Mouse (Mus musculus): ENCODE data around the gene Gm10770. TPM values are rescaled to one million over a fixed set of nuclear protein-coding genes. Genes with fewer than 3 reads are reported as not detected.
A peak's percentile ranks its signal among the peaks of the same experiment; 100 is the strongest.
"Not testable (repeated sequence)": the region's sequence is repeated elsewhere in the genome, so short reads cannot be mapped to it uniquely, and the experiment has no call there.

Gm10770 gene
- polyA plus RNA-seq (2012; ENCODE audit: insufficient read depth, insufficient read length, missing spikeins), result not detected in 2 replicates

DNA sequence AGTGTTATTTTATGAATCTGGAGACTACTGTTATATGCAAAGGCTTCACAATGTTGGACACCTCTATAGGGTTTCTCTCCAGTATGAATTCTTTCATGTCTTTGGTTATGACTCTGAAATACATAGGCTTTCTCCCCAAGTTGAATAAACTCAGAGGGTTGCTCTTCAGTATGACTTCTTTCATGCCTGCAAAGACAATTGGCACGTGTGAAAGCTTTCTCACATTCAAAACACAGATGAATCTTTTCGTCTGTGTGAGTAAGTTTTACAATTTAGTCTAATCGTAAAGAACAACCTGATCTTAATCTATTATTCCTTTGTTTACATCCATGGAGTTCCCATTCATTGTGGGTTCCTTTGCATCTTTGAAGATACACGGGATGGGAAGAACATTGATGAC, at the start of gene Gm10770:
TSS of gene Gm10770 (minus strand) at position 101 of the 400 bp plus-strand sequence.
- H3K4me3 ChIP-seq (ENCODE audit: insufficient read depth, low read length); H3K27ac ChIP-seq (ENCODE audit: insufficient read depth, low read depth, low read length); H3K4me1 ChIP-seq (ENCODE audit: control insufficient read depth, insufficient read depth, low read length): not testable (repeated sequence)

DNA sequence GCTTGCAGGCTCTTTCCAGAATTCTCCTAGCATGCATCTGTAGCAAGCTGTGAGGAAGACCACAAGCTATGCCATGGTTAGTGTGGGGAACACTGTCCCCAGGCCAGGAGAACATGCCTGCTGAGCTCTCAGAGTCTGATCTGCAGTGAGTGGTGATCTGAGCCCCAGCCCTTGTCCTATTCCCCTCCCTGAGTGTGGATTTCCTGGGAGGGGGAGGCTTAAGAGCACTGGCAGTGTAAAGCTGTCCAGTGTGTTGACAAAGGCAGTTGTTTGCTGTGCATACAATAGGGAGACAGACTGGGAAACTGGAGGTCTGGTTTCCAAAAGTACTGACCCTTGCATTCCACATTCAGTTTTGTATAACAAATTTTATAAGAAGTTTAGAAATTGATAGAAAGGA, 43.8 kb upstream of the Gm10770 start:
- H3K27ac ChIP-seq (ENCODE audit: insufficient read depth, low read depth, low read length); H3K4me1 ChIP-seq (ENCODE audit: control insufficient read depth, insufficient read depth, low read length); H3K4me3 ChIP-seq (ENCODE audit: insufficient read depth, low read length): not testable (repeated sequence)

DNA sequence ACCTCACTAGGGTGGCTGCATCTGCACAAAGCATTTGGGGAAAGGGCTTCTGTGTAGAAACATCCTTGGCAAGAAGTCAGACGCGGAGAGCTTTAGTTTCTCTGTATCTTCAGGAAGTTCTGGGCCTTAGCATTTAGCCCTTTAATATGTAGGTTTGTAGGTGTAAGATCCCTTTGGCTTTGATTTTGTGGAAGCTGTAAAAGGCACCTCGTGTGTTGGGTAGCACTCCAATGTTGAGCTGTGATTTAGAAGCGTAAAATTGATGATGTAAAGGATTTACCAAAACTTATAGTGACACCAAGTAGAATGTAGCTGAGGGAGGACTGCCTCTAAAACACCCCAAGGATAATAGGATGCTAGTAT, 38.9 kb upstream of the Gm10770 start:
- peak overlapping the region; percentile 64 for H3K4me3 ChIP-seq (ENCODE audit: insufficient read depth, low read length)
- not testable (repeated sequence) for H3K4me1 ChIP-seq (ENCODE audit: control insufficient read depth, insufficient read depth, low read length); H3K27ac ChIP-seq (ENCODE audit: insufficient read depth, low read depth, low read length)

GRCm38 (mm10) chr2:150217600-150218362, 38.3 kb upstream of the Gm10770 start, which contains the start of gene Zfp937:
Gene Zfp937 (plus strand): TSS chr2:150218073.
- H3K4me3 ChIP-seq (ENCODE audit: insufficient read depth, low read length), result peak within 1 kb of the TSS; percentile 64
- H3K4me1 ChIP-seq (ENCODE audit: control insufficient read depth, insufficient read depth, low read length); H3K27ac ChIP-seq (ENCODE audit: insufficient read depth, low read depth, low read length): not testable (repeated sequence)

DNA sequence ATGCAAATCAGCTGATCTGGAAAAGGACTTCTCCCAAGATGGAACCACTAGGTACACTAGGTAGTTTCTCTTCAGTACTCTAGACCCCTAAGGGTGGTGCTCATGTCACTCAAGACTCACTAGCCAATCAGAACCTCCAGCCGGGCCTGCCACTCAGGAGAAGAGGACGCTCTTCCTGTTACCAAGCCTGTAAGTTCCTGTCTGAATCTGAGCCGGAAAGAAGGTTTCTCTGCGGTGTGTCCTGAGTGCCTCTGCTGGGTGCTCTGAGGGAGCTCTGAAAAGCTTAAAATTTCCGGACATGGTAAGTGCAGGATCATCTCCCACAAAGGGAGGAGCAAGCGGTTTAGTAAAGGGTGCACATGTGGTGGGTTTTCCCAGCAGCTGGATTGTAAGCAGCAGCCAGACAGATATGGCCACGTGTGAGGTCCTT, 2.1 kb upstream of the Gm10770 start, which contains the start of gene Gm14139:
TSS of gene Gm14139 (plus strand) at position 186 of the 430 bp plus-strand sequence.
- not testable (repeated sequence) for H3K4me3 ChIP-seq (ENCODE audit: insufficient read depth, low read length); H3K4me1 ChIP-seq (ENCODE audit: control insufficient read depth, insufficient read depth, low read length); H3K27ac ChIP-seq (ENCODE audit: insufficient read depth, low read depth, low read length)

- H3K27ac ChIP-seq (ENCODE audit: insufficient read depth, low read depth, low read length); H3K4me1 ChIP-seq (ENCODE audit: control insufficient read depth, insufficient read depth, low read length); H3K4me3 ChIP-seq (ENCODE audit: insufficient read depth, low read length): not testable (repeated sequence)
Measured at GRCm38 (mm10) chr2:150181046-150181445, 1.6 kb upstream of the Gm10770 start.

- TF ChIP-seq POLR2A (IDR thresholded peaks at IDR 0.05; ENCODE audit: borderline replicate concordance, low read depth, low read length) (no peak), CTCF (IDR thresholded peaks at IDR 0.05; ENCODE audit: low read depth, low read length) (no peak)
- Histone ChIP-seq H3K4me1 (ENCODE audit: control insufficient read depth, insufficient read depth, low read length) (no peaks in the 10 kb centered on the region), H3K27ac (ENCODE audit: insufficient read depth, low read depth, low read length) (no peak overlapping the region), H3K4me3 (ENCODE audit: insufficient read depth, low read length) (no peak overlapping the region)
Measured at GRCm38 (mm10) chr2:150173833-150174232, 5.6 kb downstream of the Gm10770 start.

DNA sequence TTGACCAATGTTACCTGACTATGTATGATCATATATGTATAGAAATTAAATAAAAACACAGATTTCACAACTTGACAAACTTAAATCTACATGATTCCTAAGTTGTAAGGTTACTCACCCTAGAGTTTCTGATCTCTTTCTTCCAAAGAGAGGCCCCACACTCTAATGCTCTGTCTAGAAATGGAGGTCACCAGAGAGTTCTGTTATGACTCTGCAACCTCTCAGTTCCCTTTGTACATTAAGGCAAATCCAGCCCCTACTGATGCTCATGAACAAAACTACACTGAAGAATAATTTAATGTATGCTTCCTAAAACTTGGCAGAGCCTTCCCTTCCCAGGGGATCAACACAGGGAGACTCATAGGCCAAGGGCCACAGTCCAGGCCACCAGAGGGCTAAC, 12.8 kb downstream of the Gm10770 start:
- no peaks in the 10 kb centered on the region for H3K4me1 ChIP-seq (ENCODE audit: control insufficient read depth, insufficient read depth, low read length)
- H3K27ac ChIP-seq (ENCODE audit: insufficient read depth, low read depth, low read length), result no peak overlapping the region
- H3K4me3 ChIP-seq (ENCODE audit: insufficient read depth, low read length), result no peak overlapping the region
- TF ChIP-seq POLR2A (IDR thresholded peaks at IDR 0.05; ENCODE audit: borderline replicate concordance, low read depth, low read length), result no peak
- TF ChIP-seq CTCF (IDR thresholded peaks at IDR 0.05; ENCODE audit: low read depth, low read length), result no peak

DNA sequence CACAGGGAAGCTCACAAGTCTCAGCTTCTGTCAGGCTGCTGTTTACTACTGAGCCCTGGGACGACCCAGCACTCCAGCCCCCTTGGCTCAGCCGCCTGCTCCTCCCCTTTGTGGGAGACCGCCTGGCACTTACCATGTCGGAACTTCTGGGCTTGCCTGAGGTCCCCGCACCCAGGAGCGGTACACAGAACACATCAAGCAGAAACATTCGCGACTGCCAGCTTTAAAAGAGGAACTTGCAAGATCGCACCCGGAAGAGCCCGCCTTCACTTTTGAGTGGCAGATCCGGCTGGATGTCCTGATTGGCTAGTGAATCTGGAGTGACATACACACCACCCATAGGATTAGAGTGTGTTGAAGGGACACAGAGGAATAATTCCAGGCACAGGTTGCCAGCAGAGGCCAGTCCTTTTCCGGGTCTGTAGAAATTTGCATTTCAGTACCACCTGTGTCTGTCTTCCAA, 43.0 kb downstream of the Gm10770 start, which contains the start of gene Zfp120:
TSS of gene Zfp120 (minus strand) at position 274 of the 463 bp plus-strand sequence.
- H3K27ac ChIP-seq (ENCODE audit: insufficient read depth, low read depth, low read length), result peak within 1 kb of the TSS; percentile 89
- TF ChIP-seq CTCF (IDR thresholded peaks at IDR 0.05; ENCODE audit: low read depth, low read length), result no peak
- no peak for TF ChIP-seq POLR2A (IDR thresholded peaks at IDR 0.05; ENCODE audit: borderline replicate concordance, low read depth, low read length)

DNA sequence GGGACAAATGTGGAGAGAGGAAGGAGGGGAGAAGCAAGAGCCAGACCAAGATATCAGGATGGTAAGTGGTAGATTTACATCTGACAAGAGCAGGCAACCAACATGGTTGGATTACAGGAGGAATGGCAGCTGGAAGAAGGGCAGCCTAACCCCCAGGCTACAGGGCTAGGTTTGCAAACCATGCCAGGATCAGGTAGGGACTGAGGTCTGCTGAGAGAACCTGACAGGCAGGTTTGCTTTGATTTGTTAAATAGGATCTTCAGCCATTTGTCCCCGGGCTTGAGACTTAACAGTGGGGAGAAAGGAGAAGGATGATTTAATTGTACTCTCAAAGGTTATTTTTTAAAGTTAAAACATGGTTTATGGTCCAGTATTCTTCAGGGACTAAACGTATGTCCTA, 46.7 kb downstream of the Gm10770 start:
- Histone ChIP-seq H3K4me3 (ENCODE audit: insufficient read depth, low read length) (no peak overlapping the region), H3K27ac (ENCODE audit: insufficient read depth, low read depth, low read length) (no peak overlapping the region)

More for the DNA sequence above, 43.0 kb downstream of the Gm10770 start, which contains the start of gene Zfp120:
- Histone ChIP-seq H3K4me3 (ENCODE audit: insufficient read depth, low read length) (peak within 1 kb of the TSS; percentile 97), H3K4me1 (ENCODE audit: control insufficient read depth, insufficient read depth, low read length) (peaks cover 6% of the 10 kb centered on the region)

GRCm38 (mm10) chr2:150132002-150132401, 47.5 kb downstream of the Gm10770 start:
- H3K4me3 ChIP-seq (ENCODE audit: insufficient read depth, low read length); H3K4me1 ChIP-seq (ENCODE audit: control insufficient read depth, insufficient read depth, low read length); H3K27ac ChIP-seq (ENCODE audit: insufficient read depth, low read depth, low read length): not testable (repeated sequence)

More for the DNA sequence above, 46.7 kb downstream of the Gm10770 start:
- TF ChIP-seq POLR2A (IDR thresholded peaks at IDR 0.05; ENCODE audit: borderline replicate concordance, low read depth, low read length) (no peak), CTCF (IDR thresholded peaks at IDR 0.05; ENCODE audit: low read depth, low read length) (no peak)
- H3K4me1 ChIP-seq (ENCODE audit: control insufficient read depth, insufficient read depth, low read length), result peaks cover 6% of the 10 kb centered on the region

Other genes starting within 250 kb of the Gm10770 start
- gene Zfp120, start 43.0 kb downstream of the Gm10770 start, polyA plus RNA-seq (2012; ENCODE audit: insufficient read depth, insufficient read length, missing spikeins), result 21.0 and 21.5 TPM in 2 replicates
- not detected in 2 replicates for gene Gm14139, start 2.1 kb upstream of the Gm10770 start, polyA plus RNA-seq (2012; ENCODE audit: insufficient read depth, insufficient read length, missing spikeins)
- 1.5 and 1.9 TPM in 2 replicates for gene Zfp937, start 38.4 kb upstream of the Gm10770 start, polyA plus RNA-seq (2012; ENCODE audit: insufficient read depth, insufficient read length, missing spikeins)
- gene Gm21994, start 75.9 kb upstream of the Gm10770 start, polyA plus RNA-seq (2012; ENCODE audit: insufficient read depth, insufficient read length, missing spikeins), result 1.4 and 2.7 TPM in 2 replicates
- not detected in 2 replicates for gene Gm14124, start 77.8 kb upstream of the Gm10770 start, polyA plus RNA-seq (2012; ENCODE audit: insufficient read depth, insufficient read length, missing spikeins)
- 2.4 TPM in 1 of 2 replicates, not detected in the other for gene Gm10130, start 144.0 kb upstream of the Gm10770 start, polyA plus RNA-seq (2012; ENCODE audit: insufficient read depth, insufficient read length, missing spikeins)
- gene 3300002I08Rik, start 183.1 kb upstream of the Gm10770 start, polyA plus RNA-seq (2012; ENCODE audit: insufficient read depth, insufficient read length, missing spikeins), result 1.2 and 1.8 TPM in 2 replicates